Mouse (Mus musculus): Measurements from ENCODE around the gene C1rl. TPM values are rescaled to one million over a fixed set of nuclear protein-coding genes. Genes with fewer than 3 reads are reported as not detected.
"Not testable (repeated sequence)": the region's sequence is repeated elsewhere in the genome, so short reads cannot be mapped to it uniquely, and the experiment has no call there.

Gene C1rl
- polyA plus RNA-seq, 1 experiment from 2014 or later, result 0.29 TPM

DNA sequence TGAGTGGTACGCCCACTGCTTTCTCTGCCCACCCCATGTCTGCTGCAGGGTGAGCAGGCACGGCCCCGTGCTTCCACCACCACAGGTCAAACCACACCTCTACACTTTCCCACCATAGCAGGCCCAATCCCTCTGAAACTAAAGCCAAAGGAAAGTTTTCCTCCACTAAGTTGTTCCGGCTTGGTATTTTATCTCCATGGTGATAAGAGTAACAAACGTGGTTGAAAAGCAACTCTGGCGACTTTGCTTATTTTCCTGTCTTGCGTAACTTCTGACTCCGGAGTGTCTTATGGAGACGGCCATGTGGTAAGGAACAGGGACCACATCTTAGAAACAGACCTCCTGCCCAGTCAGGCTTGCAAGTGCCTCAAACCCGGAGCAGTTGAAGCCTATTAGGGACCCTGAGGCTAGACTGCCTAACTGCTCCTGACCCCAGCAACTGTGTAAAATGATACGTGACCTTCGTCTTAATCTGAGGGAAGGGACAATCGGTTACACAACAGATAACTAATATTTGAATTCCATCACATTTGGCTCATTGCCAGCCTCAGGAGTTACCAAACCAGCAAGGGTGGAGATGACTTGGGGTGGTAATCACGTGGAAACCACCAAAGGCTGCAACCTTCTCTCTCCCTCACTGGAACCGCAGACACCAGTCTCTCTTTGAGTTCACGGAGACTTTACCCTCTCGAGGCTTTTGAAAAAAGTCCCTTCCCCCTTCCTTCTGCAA is 14.8 kb upstream of the C1rl start:
- Histone ChIP-seq H3K4me1 (ENCODE audit: control insufficient read depth, insufficient read depth, low read length) (no peaks in the 10 kb centered on the region), H3K27ac (ENCODE audit: low read depth, low read length) (no peak overlapping the region)
- WGBS, result 81% methylated on average over 17 of the region's 17 CpGs

DNA sequence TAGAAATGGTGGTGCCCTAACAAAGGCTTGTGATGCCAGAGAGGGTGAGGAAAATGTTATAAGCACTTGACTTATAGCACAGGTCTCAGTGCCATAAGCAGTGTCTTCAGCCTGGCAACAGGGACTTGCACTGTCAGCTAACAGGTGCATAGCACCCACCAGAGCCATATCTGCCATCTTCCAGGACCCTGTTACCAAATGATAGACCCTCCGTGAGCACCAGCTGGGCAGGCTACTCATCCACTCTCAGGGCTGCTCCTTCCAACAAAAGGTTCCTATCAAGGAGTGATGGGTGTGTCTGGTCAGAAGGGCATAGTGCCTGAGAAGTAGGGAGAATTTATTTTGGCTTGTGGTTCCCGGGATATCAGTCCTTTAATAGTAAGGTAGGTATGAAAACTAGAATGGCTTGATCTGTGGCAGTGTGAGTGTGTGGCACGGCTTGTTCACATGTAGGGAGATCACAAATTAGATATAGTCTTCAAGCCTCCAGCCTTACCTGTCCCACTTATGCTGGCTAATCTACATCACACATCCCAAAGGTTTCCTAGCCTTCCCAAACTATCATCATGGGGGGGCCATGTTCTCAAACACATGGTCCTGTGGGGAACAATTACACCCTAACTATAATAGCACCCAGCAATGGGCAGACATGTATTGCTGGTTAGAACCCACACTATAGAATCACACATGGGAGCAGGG is 13.9 kb upstream of the C1rl start:
- H3K4me1 ChIP-seq (ENCODE audit: control insufficient read depth, insufficient read depth, low read length), result no peaks in the 10 kb centered on the region
- H3K4me2 ChIP-seq (ENCODE audit: low read depth, low read length), result no peak overlapping the region
- no peak overlapping the region for H3K27ac ChIP-seq (ENCODE audit: low read depth, low read length)
- no peaks in the 10 kb centered on the region for H3K9me3 ChIP-seq (ENCODE audit: control insufficient read depth, low read length)
- H3K27me3 ChIP-seq (ENCODE audit: control insufficient read depth, insufficient read depth, low read length), result no peaks in the 10 kb centered on the region
- no peak overlapping the region for H3K4me3 ChIP-seq (ENCODE audit: low read depth, low read length)
- no peak overlapping the region for H3K9ac ChIP-seq (replicated peaks; ENCODE audit: low read depth, low read length)
- ATAC-seq (ENCODE audit: low read depth), result no peak
- 86% methylated on average over 3 of the region's 3 CpGs for WGBS
- no peaks in the 10 kb centered on the region for H3K36me3 ChIP-seq (ENCODE audit: control insufficient read depth, insufficient read depth, low read length)

More for the DNA sequence above, 14.8 kb upstream of the C1rl start:
- Histone ChIP-seq H3K9ac (replicated peaks; ENCODE audit: low read depth, low read length) (no peak overlapping the region), H3K27me3 (ENCODE audit: control insufficient read depth, insufficient read depth, low read length) (no peaks in the 10 kb centered on the region), H3K4me2 (ENCODE audit: low read depth, low read length) (no peak overlapping the region), H3K4me3 (ENCODE audit: low read depth, low read length) (no peak overlapping the region), H3K9me3 (ENCODE audit: control insufficient read depth, low read length) (no peaks in the 10 kb centered on the region), H3K36me3 (ENCODE audit: control insufficient read depth, insufficient read depth, low read length) (no peaks in the 10 kb centered on the region)
- ATAC-seq (ENCODE audit: low read depth), result no peak

DNA sequence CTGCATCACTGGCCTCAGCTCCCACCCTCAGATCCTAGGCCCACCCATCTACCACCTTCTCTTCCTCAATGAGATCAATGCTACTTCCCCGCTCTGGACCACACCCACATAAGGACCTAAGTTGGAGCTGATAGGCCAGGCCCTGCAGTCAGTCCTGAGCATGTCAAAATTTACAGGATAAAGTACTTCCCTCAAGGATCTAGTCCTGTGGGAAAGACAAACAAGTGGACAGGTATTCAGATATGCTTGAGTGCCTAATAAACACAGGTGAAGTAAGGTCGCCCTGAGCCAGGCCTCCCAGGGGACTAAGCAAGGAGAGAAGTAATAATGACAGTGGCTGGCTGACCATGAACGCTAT is 13.4 kb upstream of the C1rl start:
- H3K27ac ChIP-seq (ENCODE audit: low read depth, low read length), result no peak overlapping the region
- H3K4me1 ChIP-seq (ENCODE audit: control insufficient read depth, insufficient read depth, low read length), result no peaks in the 10 kb centered on the region
- H3K27me3 ChIP-seq (ENCODE audit: control insufficient read depth, insufficient read depth, low read length), result no peaks in the 10 kb centered on the region
- no peak overlapping the region for H3K4me3 ChIP-seq (ENCODE audit: low read depth, low read length)
- no peak overlapping the region for H3K9ac ChIP-seq (replicated peaks; ENCODE audit: low read depth, low read length)
- H3K36me3 ChIP-seq (ENCODE audit: control insufficient read depth, insufficient read depth, low read length), result no peaks in the 10 kb centered on the region
- ATAC-seq (ENCODE audit: low read depth), result no peak
- no peak overlapping the region for H3K4me2 ChIP-seq (ENCODE audit: low read depth, low read length)
- WGBS, result 92% methylated on average over 3 of the region's 3 CpGs
- H3K9me3 ChIP-seq (ENCODE audit: control insufficient read depth, low read length), result no peaks in the 10 kb centered on the region

DNA sequence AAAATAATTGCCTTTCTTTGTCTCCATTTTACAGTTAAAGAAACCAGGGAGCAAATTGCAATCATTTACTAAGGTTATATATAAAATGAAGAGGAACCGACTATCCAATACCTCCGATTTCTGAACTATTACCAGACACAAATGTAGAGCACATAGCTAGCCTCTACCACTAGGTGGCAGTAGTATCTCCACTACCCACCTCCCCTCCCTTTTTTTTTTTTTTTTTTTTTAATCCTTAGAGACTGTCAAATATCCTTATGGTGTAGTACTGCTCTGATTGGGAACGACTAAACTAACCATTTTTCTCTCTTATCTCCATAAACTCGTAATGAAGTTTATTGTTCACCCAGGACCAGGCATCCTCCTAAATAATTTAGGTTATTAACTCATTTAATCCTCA is 12.6 kb upstream of the C1rl start:
- Histone ChIP-seq H3K9ac (replicated peaks; ENCODE audit: low read depth, low read length) (no peak overlapping the region), H3K4me2 (ENCODE audit: low read depth, low read length) (no peak overlapping the region), H3K36me3 (ENCODE audit: control insufficient read depth, insufficient read depth, low read length) (no peaks in the 10 kb centered on the region), H3K27ac (ENCODE audit: low read depth, low read length) (no peak overlapping the region), H3K9me3 (ENCODE audit: control insufficient read depth, low read length) (no peaks in the 10 kb centered on the region), H3K4me1 (ENCODE audit: control insufficient read depth, insufficient read depth, low read length) (no peaks in the 10 kb centered on the region), H3K27me3 (ENCODE audit: control insufficient read depth, insufficient read depth, low read length) (no peaks in the 10 kb centered on the region), H3K4me3 (ENCODE audit: low read depth, low read length) (no peak overlapping the region)
- WGBS, result 53% methylated on average over 4 of the region's 4 CpGs
- ATAC-seq (ENCODE audit: low read depth), result peak; percentile 26; the same call in 1 of the 2 replicates

- no peaks in the 10 kb centered on the region for H3K4me1 ChIP-seq (ENCODE audit: control insufficient read depth, insufficient read depth, low read length)
- 28% methylated on average over 6 of the region's 6 CpGs for WGBS
- H3K9ac ChIP-seq (replicated peaks; ENCODE audit: low read depth, low read length), result no peak overlapping the region
- H3K27me3 ChIP-seq (ENCODE audit: control insufficient read depth, insufficient read depth, low read length), result no peaks in the 10 kb centered on the region
- no peak overlapping the region for H3K4me2 ChIP-seq (ENCODE audit: low read depth, low read length)
- H3K9me3 ChIP-seq (ENCODE audit: control insufficient read depth, low read length), result no peaks in the 10 kb centered on the region
- H3K27ac ChIP-seq (ENCODE audit: low read depth, low read length), result no peak overlapping the region
- ATAC-seq (ENCODE audit: low read depth), result 0 out of 2 replicates have a peak, but pooled peaks have one; percentile 25
- no peak overlapping the region for H3K4me3 ChIP-seq (ENCODE audit: low read depth, low read length)
- no peaks in the 10 kb centered on the region for H3K36me3 ChIP-seq (ENCODE audit: control insufficient read depth, insufficient read depth, low read length)
These were observed 11.3 kb upstream of the C1rl start for GRCm38 (mm10) chr6:124481571-124481970.

- H3K9me3 ChIP-seq (ENCODE audit: control insufficient read depth, low read length); H3K4me1 ChIP-seq (ENCODE audit: control insufficient read depth, insufficient read depth, low read length); H3K4me3 ChIP-seq (ENCODE audit: low read depth, low read length); H3K36me3 ChIP-seq (ENCODE audit: control insufficient read depth, insufficient read depth, low read length); H3K9ac ChIP-seq (replicated peaks; ENCODE audit: low read depth, low read length); H3K27ac ChIP-seq (ENCODE audit: low read depth, low read length); ATAC-seq (ENCODE audit: low read depth); H3K27me3 ChIP-seq (ENCODE audit: control insufficient read depth, insufficient read depth, low read length); H3K4me2 ChIP-seq (ENCODE audit: low read depth, low read length): not testable (repeated sequence)
- 91% methylated on average over 3 of the region's 3 CpGs for WGBS
These were observed 9.1 kb upstream of the C1rl start for GRCm38 (mm10) chr6:124483831-124484230.

GRCm38 (mm10) chr6:124484851-124485250 is 8.1 kb upstream of the C1rl start:
- Histone ChIP-seq H3K4me1 (ENCODE audit: control insufficient read depth, insufficient read depth, low read length) (no peaks in the 10 kb centered on the region), H3K9me3 (ENCODE audit: control insufficient read depth, low read length) (no peaks in the 10 kb centered on the region), H3K27me3 (ENCODE audit: control insufficient read depth, insufficient read depth, low read length) (no peaks in the 10 kb centered on the region), H3K27ac (ENCODE audit: low read depth, low read length) (peak overlapping the region; percentile 57), H3K9ac (replicated peaks; ENCODE audit: low read depth, low read length) (no peak overlapping the region), H3K4me3 (ENCODE audit: low read depth, low read length) (no peak overlapping the region), H3K36me3 (ENCODE audit: control insufficient read depth, insufficient read depth, low read length) (no peaks in the 10 kb centered on the region), H3K4me2 (ENCODE audit: low read depth, low read length) (0 out of 2 replicates have a peak overlapping the region, but pooled peaks have one; percentile 38)
- 89% methylated on average over 7 of the region's 7 CpGs for WGBS
- no peak; the same call in 1 of the 2 replicates for ATAC-seq (ENCODE audit: low read depth)

- 37% methylated on average over 21 of the region's 21 CpGs for WGBS
- Histone ChIP-seq H3K36me3 (ENCODE audit: control insufficient read depth, insufficient read depth, low read length) (no peaks in the 10 kb centered on the region), H3K4me3 (ENCODE audit: low read depth, low read length) (peak overlapping the region; percentile 22; the same call in 1 of the 2 replicates), H3K27me3 (ENCODE audit: control insufficient read depth, insufficient read depth, low read length) (no peaks in the 10 kb centered on the region), H3K9me3 (ENCODE audit: control insufficient read depth, low read length) (no peaks in the 10 kb centered on the region), H3K4me1 (ENCODE audit: control insufficient read depth, insufficient read depth, low read length) (no peaks in the 10 kb centered on the region), H3K4me2 (ENCODE audit: low read depth, low read length) (peak overlapping the region; percentile 38), H3K27ac (ENCODE audit: low read depth, low read length) (peak overlapping the region; percentile 57), H3K9ac (replicated peaks; ENCODE audit: low read depth, low read length) (0 out of 2 replicates have a peak overlapping the region, but pooled peaks have one; percentile 11)
- ATAC-seq (ENCODE audit: low read depth), result peak; percentile 94
These were observed 7.3 kb upstream of the C1rl start for GRCm38 (mm10) chr6:124485414-124486144.

DNA sequence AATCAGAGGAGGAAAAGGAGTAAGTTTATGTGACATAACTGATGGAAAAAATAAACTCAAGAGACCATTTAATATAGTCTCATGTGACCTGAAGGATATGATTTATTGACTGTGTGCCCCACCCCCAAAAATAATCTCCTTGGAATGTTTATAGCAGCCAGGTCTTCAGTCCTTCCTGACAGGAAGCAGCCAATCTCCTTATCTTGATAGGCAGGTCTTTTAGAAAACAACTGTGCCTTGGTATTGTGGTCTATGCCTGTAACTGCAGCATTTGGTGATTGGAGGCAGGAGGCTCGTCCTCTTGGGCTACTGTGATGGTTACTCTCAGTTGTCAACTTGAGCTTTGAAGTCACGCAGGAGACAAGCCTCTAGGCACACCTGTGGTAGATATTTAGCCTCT is 5.4 kb upstream of the C1rl start:
- H3K9me3 ChIP-seq (ENCODE audit: control insufficient read depth, low read length), result no peaks in the 10 kb centered on the region
- no peak for ATAC-seq (ENCODE audit: low read depth)
- H3K4me2 ChIP-seq (ENCODE audit: low read depth, low read length), result no peak overlapping the region
- no peaks in the 10 kb centered on the region for H3K27me3 ChIP-seq (ENCODE audit: control insufficient read depth, insufficient read depth, low read length)
- no peak overlapping the region for H3K27ac ChIP-seq (ENCODE audit: low read depth, low read length)
- H3K4me1 ChIP-seq (ENCODE audit: control insufficient read depth, insufficient read depth, low read length), result no peaks in the 10 kb centered on the region
- H3K9ac ChIP-seq (replicated peaks; ENCODE audit: low read depth, low read length), result no peak overlapping the region
- WGBS, result 61% methylated on average over 2 of the region's 2 CpGs
- no peak overlapping the region for H3K4me3 ChIP-seq (ENCODE audit: low read depth, low read length)
- H3K36me3 ChIP-seq (ENCODE audit: control insufficient read depth, insufficient read depth, low read length), result no peaks in the 10 kb centered on the region
